Mouse (Mus musculus) erythroblast, embryonic 14.5 days (primary cell): ENCODE results near the gene 6430628N08Rik. TPM values are rescaled to one million over a fixed set of nuclear protein-coding genes. Genes with fewer than 3 reads are reported as not detected.

Experiments
- H3K27me3 ChIP-seq: 2 replicates; pipeline ENCODE4 v1.6.1; 2012; ENCODE audit warnings: inconsistent platforms; ENCODE audit not compliant: control insufficient read depth
- H3K36me3 ChIP-seq: 2 replicates; pipeline ENCODE4 v1.6.1; 2012; ENCODE audit warnings: mild to moderate bottlenecking, inconsistent platforms; ENCODE audit not compliant: control insufficient read depth
- H3K4me1 ChIP-seq: 2 replicates; pipeline ENCODE4 v1.6.1; 2012; ENCODE audit warnings: inconsistent platforms; ENCODE audit not compliant: control insufficient read depth
- H3K4me3 ChIP-seq: replicated peaks from 2 replicates; pipeline ENCODE3; 2012; ENCODE audit warnings: moderate library complexity, mild to moderate bottlenecking, inconsistent platforms
- H3K9me3 ChIP-seq: 2 replicates; pipeline ENCODE4 v1.6.1; 2012; ENCODE audit warnings: low read length, inconsistent platforms, mixed read lengths; ENCODE audit not compliant: control insufficient read depth
- GATA1 ChIP-seq: IDR thresholded peaks from 2 replicates; pipeline ENCODE4 v1.6.1; 2012; ENCODE audit warnings: low read length, inconsistent platforms, mixed read lengths
- TAL1 ChIP-seq: IDR thresholded peaks from 3 replicates; pipeline ENCODE4 v1.6.1; 2012; ENCODE audit warnings: low read length, inconsistent platforms, mixed read lengths
- polyA plus RNA-seq: library from polyadenylated mRNA; stranded (reverse); fragments of >175 nt; gene quantifications from 2 replicates; pipeline ENCODE4 v1.2.3, GENCODE M21; 2012

Gene 6430628N08Rik
- polyA plus RNA-seq, 1 experiment = not detected

GRCm38 (mm10) chr4:115927637-115928036 is 37.2 kb downstream of the 6430628N08Rik start:
- Histone ChIP-seq H3K4me3 (no peak overlapping the region), H3K9me3 (no peaks in the 10 kb centered on the region), H3K27me3 (peaks cover 47% of the 10 kb centered on the region), H3K4me1 (no peaks in the 10 kb centered on the region), H3K36me3 (no peaks in the 10 kb centered on the region)
- TF ChIP-seq GATA1 = no peak
- no peak for TF ChIP-seq TAL1

- no peaks in the 10 kb centered on the region for H3K4me1 ChIP-seq
- H3K4me3 ChIP-seq = no peak overlapping the region
- peaks cover 5% of the 10 kb centered on the region; the same call in 1 of the 2 replicates for H3K9me3 ChIP-seq
- TF ChIP-seq TAL1 = no peak
- TF ChIP-seq GATA1 = no peak
- H3K27me3 ChIP-seq = peaks cover 83% of the 10 kb centered on the region
- no peaks in the 10 kb centered on the region for H3K36me3 ChIP-seq
These were observed 41.2 kb downstream of the 6430628N08Rik start for GRCm38 (mm10) chr4:115931556-115932088.

- H3K4me3 ChIP-seq = no peak overlapping the region
- no peaks in the 10 kb centered on the region for H3K4me1 ChIP-seq
- H3K27me3 ChIP-seq = peaks cover 99% of the 10 kb centered on the region
- H3K9me3 ChIP-seq = peaks cover 6% of the 10 kb centered on the region; the same call in 1 of the 2 replicates
- no peaks in the 10 kb centered on the region for H3K36me3 ChIP-seq
- TF ChIP-seq GATA1 (no peak), TAL1 (no peak)
These were observed 45.5 kb downstream of the 6430628N08Rik start for GRCm38 (mm10) chr4:115935835-115936581.

GRCm38 (mm10) chr4:115936646-115937045 is 46.2 kb downstream of the 6430628N08Rik start:
- Histone ChIP-seq H3K27me3 (peaks cover 100% of the 10 kb centered on the region), H3K4me3 (no peak overlapping the region), H3K36me3 (no peaks in the 10 kb centered on the region), H3K9me3 (peaks cover 6% of the 10 kb centered on the region; the same call in 1 of the 2 replicates), H3K4me1 (no peaks in the 10 kb centered on the region)
- TF ChIP-seq TAL1 (no peak), GATA1 (no peak)

GRCm38 (mm10) chr4:115937061-115937976 is 46.9 kb downstream of the 6430628N08Rik start:
- H3K4me3 ChIP-seq = no peak overlapping the region
- peaks cover 100% of the 10 kb centered on the region for H3K27me3 ChIP-seq

GRCm38 (mm10) chr4:115938276-115939160 is 48.1 kb downstream of the 6430628N08Rik start:
- H3K36me3 ChIP-seq = no peaks in the 10 kb centered on the region
- H3K4me3 ChIP-seq = no peak overlapping the region
- peaks cover 6% of the 10 kb centered on the region; the same call in 1 of the 2 replicates for H3K9me3 ChIP-seq
- no peaks in the 10 kb centered on the region for H3K4me1 ChIP-seq
- TF ChIP-seq TAL1 (no peak), GATA1 (no peak)
- H3K27me3 ChIP-seq = peaks cover 100% of the 10 kb centered on the region

More at GRCm38 (mm10) chr4:115937061-115937976, 46.9 kb downstream of the 6430628N08Rik start:
- no peaks in the 10 kb centered on the region for H3K4me1 ChIP-seq
- H3K9me3 ChIP-seq = peaks cover 6% of the 10 kb centered on the region; the same call in 1 of the 2 replicates
- TF ChIP-seq TAL1 (no peak), GATA1 (no peak)
- H3K36me3 ChIP-seq = no peaks in the 10 kb centered on the region

- Histone ChIP-seq H3K9me3 (peaks cover 6% of the 10 kb centered on the region; the same call in 1 of the 2 replicates), H3K36me3 (no peaks in the 10 kb centered on the region), H3K4me1 (no peaks in the 10 kb centered on the region), H3K27me3 (peaks cover 100% of the 10 kb centered on the region), H3K4me3 (no peak within 1 kb of the TSS)
- no peak for TF ChIP-seq TAL1
- no peak for TF ChIP-seq GATA1
These were observed 49.0 kb downstream of the 6430628N08Rik start, which contains the start of gene Dmbx1 for GRCm38 (mm10) chr4:115939295-115940102. Dmbx1 (minus strand) TSS chr4:115939926.

- no peaks in the 10 kb centered on the region for H3K4me1 ChIP-seq
- H3K9me3 ChIP-seq = peaks cover 3% of the 10 kb centered on the region; the same call in 1 of the 2 replicates
- TF ChIP-seq GATA1 (no peak), TAL1 (no peak)
- no peak overlapping the region for H3K4me3 ChIP-seq
- peaks cover 100% of the 10 kb centered on the region for H3K27me3 ChIP-seq
- H3K36me3 ChIP-seq = no peaks in the 10 kb centered on the region
These were observed 50.2 kb downstream of the 6430628N08Rik start for GRCm38 (mm10) chr4:115940681-115941080.
